Comparison of ENCODE assay signal across 23 mouse cellular contexts in genomic region chr4:88939397-88939796, GRCm38 (mm10). TPM values are rescaled to one million over a fixed set of nuclear protein-coding genes. Genes with fewer than 3 reads are reported as not detected.
DNase-seq lines count a peak whose midpoint lies in the region; ATAC-seq and TF ChIP-seq lines count a peak whose summit lies in the region.
"Had no signal": no experiment of that assay in that cellular context is flagged by ENCODE, and none has a peak within 500 bp of the region (broad histone marks: within the 10 kb centered on the region; RNA-seq: fewer than 3 reads in every experiment).

No protein-coding gene starts in this region.

- peak overlapping the region; percentile 75 for H3K4me2 ChIP-seq in hindbrain, postnatal 0 days (ENCODE audit: low read depth, low read length)
- no peak overlapping the region for H3K4me2 ChIP-seq in hindbrain, embryonic 11.5 days (replicated peaks; ENCODE audit: low read depth, low read length)
- peak overlapping the region; percentile 86; the same call in 1 of the 2 replicates for H3K4me2 ChIP-seq in neural tube, embryonic 13.5 days
- peak overlapping the region; percentile 79 for H3K4me2 ChIP-seq in midbrain, postnatal 0 days (ENCODE audit: low read depth, low read length, poor library complexity, severe bottlenecking)

- H3K27me3 ChIP-seq in hindbrain, postnatal 0 days (ENCODE audit: insufficient read depth, low read length): peaks cover 14% of the 10 kb centered on the region; the same call in 1 of the 2 replicates
- H3K27me3 ChIP-seq in hindbrain, embryonic 11.5 days (ENCODE audit: control insufficient read depth, insufficient read depth, low read length): peaks cover 15% of the 10 kb centered on the region
- H3K27me3 ChIP-seq in neural tube, embryonic 13.5 days: peaks cover 39% of the 10 kb centered on the region
- H3K27me3 ChIP-seq in midbrain, postnatal 0 days (ENCODE audit: insufficient read depth, low read length): peaks cover 17% of the 10 kb centered on the region
- H3K27me3 ChIP-seq: CH12.LX had no signal

- no peak for DNase-seq in hindbrain, postnatal 0 days (ENCODE audit: low spot score)
- DNase-seq in hindbrain, embryonic 11.5 days (ENCODE audit: low spot score): no peak
- DNase-seq in neural tube, embryonic 10.5 days (ENCODE audit: extremely low spot score, low spot score): no peak
- DNase-seq in midbrain, postnatal 0 days (ENCODE audit: low spot score): no peak
- DNase-seq in left cerebral cortex, adult 9 months (ENCODE audit: low spot score in 2 of 2): no peak
- DNase-seq in urinary bladder, postnatal 36 days (ENCODE audit: low spot score in 2 of 2): no peak
- DNase-seq: adrenal gland, adult 2 months; adrenal gland, postnatal 25 days; cerebellum, adult 18-20 months; cerebellum, adult 9-11 months; gastrocnemius, adult 2 months; gastrocnemius, postnatal 25 days had no signal

- H3K4me1 ChIP-seq in hindbrain, postnatal 0 days (ENCODE audit: insufficient read depth, low read length): no peaks in the 10 kb centered on the region
- H3K4me1 ChIP-seq in hindbrain, embryonic 11.5 days (replicated peaks; ENCODE audit: control insufficient read depth, insufficient read depth, low read length): no peaks in the 10 kb centered on the region
- H3K4me1 ChIP-seq in neural tube, embryonic 13.5 days (replicated peaks): no peaks in the 10 kb centered on the region; the same call in 1 of the 2 replicates
- no peaks in the 10 kb centered on the region for H3K4me1 ChIP-seq in midbrain, postnatal 0 days (ENCODE audit: insufficient read depth, low read length)
- H3K4me1 ChIP-seq: heart, embryonic 12.5 days had no signal

- H3K4me3 ChIP-seq in hindbrain, postnatal 0 days (ENCODE audit: low read length): no peak overlapping the region
- no peak overlapping the region for H3K4me3 ChIP-seq in hindbrain, embryonic 11.5 days (ENCODE audit: low read depth, low read length)
- H3K4me3 ChIP-seq in neural tube, embryonic 13.5 days: no peak overlapping the region
- peak overlapping the region; percentile 62; the same call in 1 of the 2 replicates for H3K4me3 ChIP-seq in midbrain, postnatal 0 days (ENCODE audit: low read depth, low read length)

- H3K9me3 ChIP-seq in hindbrain, postnatal 0 days (ENCODE audit: low read length): no peaks in the 10 kb centered on the region
- H3K9me3 ChIP-seq in hindbrain, embryonic 11.5 days (ENCODE audit: control insufficient read depth, low read length): no peaks in the 10 kb centered on the region
- no peaks in the 10 kb centered on the region for H3K9me3 ChIP-seq in neural tube, embryonic 13.5 days
- no peaks in the 10 kb centered on the region for H3K9me3 ChIP-seq in midbrain, postnatal 0 days (ENCODE audit: low read length)
- H3K9me3 ChIP-seq: embryonic facial prominence, embryonic 13.5 days; forebrain, embryonic 13.5 days; heart, embryonic 12.5 days; hindbrain, embryonic 10.5 days had no signal

- 68% methylated on average over 4 of the region's 4 CpGs for WGBS in hindbrain, postnatal 0 days
- 71% methylated on average over 4 of the region's 4 CpGs for WGBS in hindbrain, embryonic 11.5 days
- 58% methylated on average over 4 of the region's 4 CpGs for WGBS in neural tube, embryonic 13.5 days
- WGBS in midbrain, postnatal 0 days: 76% methylated on average over 4 of the region's 4 CpGs

- TF ChIP-seq CTCF in hindbrain, postnatal 0 days (IDR thresholded peaks at IDR 0.05; ENCODE audit: low read depth): no peak
- TF ChIP-seq CTCF in midbrain, postnatal 0 days (IDR thresholded peaks at IDR 0.05): no peak

- H3K27ac ChIP-seq in hindbrain, postnatal 0 days: no peak overlapping the region
- no peak overlapping the region for H3K27ac ChIP-seq in hindbrain, embryonic 11.5 days (ENCODE audit: low read depth, low read length)
- no peak overlapping the region for H3K27ac ChIP-seq in neural tube, embryonic 13.5 days (replicated peaks)
- peak overlapping the region; percentile 87 for H3K27ac ChIP-seq in midbrain, postnatal 0 days (ENCODE audit: low read depth, low read length)
- H3K27ac ChIP-seq: forebrain, embryonic 13.5 days; gastrocnemius, adult 2 months had no signal

- H3K9ac ChIP-seq in hindbrain, postnatal 0 days (replicated peaks; ENCODE audit: low read length): no peak overlapping the region
- no peak overlapping the region for H3K9ac ChIP-seq in hindbrain, embryonic 11.5 days (ENCODE audit: low read depth, low read length)
- H3K9ac ChIP-seq in neural tube, embryonic 13.5 days: 0 out of 2 replicates have a peak overlapping the region, but pooled peaks have one; percentile 76
- peak overlapping the region; percentile 73; the same call in 1 of the 2 replicates for H3K9ac ChIP-seq in midbrain, postnatal 0 days (replicated peaks; ENCODE audit: low read length, poor library complexity, severe bottlenecking)
- H3K9ac ChIP-seq: embryonic facial prominence, embryonic 13.5 days had no signal

- ATAC-seq in hindbrain, postnatal 0 days: no peak
- ATAC-seq in hindbrain, embryonic 11.5 days (ENCODE audit: low FRiP score): no peak
- ATAC-seq in neural tube, embryonic 13.5 days (ENCODE audit: low read depth): no peak
- no peak for ATAC-seq in midbrain, postnatal 0 days (ENCODE audit: low FRiP score)

- no peaks in the 10 kb centered on the region for H3K36me3 ChIP-seq in hindbrain, postnatal 0 days (ENCODE audit: insufficient read depth, low read length)
- H3K36me3 ChIP-seq in hindbrain, embryonic 11.5 days (ENCODE audit: control insufficient read depth, insufficient read depth, low read length): no peaks in the 10 kb centered on the region
- no peaks in the 10 kb centered on the region for H3K36me3 ChIP-seq in neural tube, embryonic 13.5 days
- no peaks in the 10 kb centered on the region for H3K36me3 ChIP-seq in midbrain, postnatal 0 days (ENCODE audit: insufficient read depth, low read length)
- H3K36me3 ChIP-seq: embryonic facial prominence, embryonic 13.5 days; heart, embryonic 12.5 days; hindbrain, embryonic 10.5 days had no signal

RNA-seq across cellular contexts. Expression of gene Ifne, which starts 59.4 kb away (rescaled TPM):
- not detected in 2 replicates for total RNA-seq in hindbrain, postnatal 0 days (2014; rRNA removed)
- polyA plus RNA-seq in hindbrain, postnatal 0 days (2015; fragmentation: Nextera tagmentation; extraction: Ambion mirVana): not detected in 2 replicates
- not detected in 2 replicates for polyA plus RNA-seq in hindbrain, embryonic 11.5 days (2014; fragmentation: Nextera tagmentation; extraction: Ambion mirVana)
- not detected in 2 replicates for polyA plus RNA-seq in neural tube, embryonic 13.5 days (2015; fragmentation: Nextera tagmentation; extraction: Ambion mirVana)
- not detected in 2 replicates for total RNA-seq in midbrain, postnatal 0 days (2014; rRNA removed)
- not detected in 2 replicates for polyA plus RNA-seq in midbrain, postnatal 0 days (2015; fragmentation: Nextera tagmentation; extraction: Ambion mirVana)
- total RNA-seq: adrenal gland, adult 2 months; adrenal gland, postnatal 25 days; CH12.LX; gastrocnemius, adult 2 months; gastrocnemius, postnatal 25 days; granulocyte monocyte progenitor cell, adult 5-6 weeks; heart, adult 8-10 months; heart, postnatal 25 days had no signal
- polyA plus RNA-seq: adrenal gland, adult 2 months; embryonic facial prominence, embryonic 13.5 days; forebrain, embryonic 13.5 days; heart, embryonic 12.5 days; heart, embryonic 16.5 days; hindbrain, embryonic 10.5 days; inflammation-experienced regulatory T-cells, adult 6 months had no signal

Comparison
In these comparisons a context has a peak if more than half of its experiments do, and no peak if none do; other contexts are left out.
1. H3K9ac ChIP-seq: peak in neural tube, embryonic 13.5 days (single experiment) and midbrain, postnatal 0 days (single experiment); none in hindbrain, postnatal 0 days (single experiment) and hindbrain, embryonic 11.5 days (single experiment).